Mouse (Mus musculus) left cerebral cortex, adult 2 months (tissue): ENCODE measurements around the gene Krtap4-2. TPM values are rescaled to one million over a fixed set of nuclear protein-coding genes. Genes with fewer than 3 reads are reported as not detected.
"Not testable (repeated sequence)": the region's sequence is repeated elsewhere in the genome, so short reads cannot be mapped to it uniquely, and the experiment has no call there.

ENCODE experiments used
- DNase-seq, 2 experiments: peaks; one replicate each; pipeline ENCODE4 v3.0.0; 2021 to 2022; ENCODE audit warnings: low spot score in 2 of 2, mixed read lengths in 1 of 2; ENCODE audit errors: extremely low spot score in 1 of 2
- H3K27ac ChIP-seq: fragments of 200-600 bp; 2 replicates; pipeline ENCODE4 v1.8.1; 2022
- H3K4me3 ChIP-seq: fragments of 200-600 bp; 2 replicates; pipeline ENCODE4 v1.8.1; 2022
- CTCF ChIP-seq: fragments of 200-600 bp; IDR thresholded peaks from 2 replicates; pipeline ENCODE4 v1.8.1; 2022; ENCODE audit warnings: antibody characterized with exemption, mild to moderate bottlenecking, moderate library complexity
- intact Hi-C: fragments of 180-260 bp; cut with DNase I; formaldehyde crosslinking; loops from one replicate; pipeline ENCODE4 v1.15.1; 2025
- long read RNA-seq, 2 experiments: library from polyadenylated mRNA; stranded (forward); transcript quantifications; one replicate each; pipeline ENCODE4 v2.0.0; 2021; ENCODE audit warnings: borderline mapping rate in 2 of 2
- total RNA-seq, 2 experiments: library from RNA; stranded (reverse); gene quantifications; 2 replicates each; pipeline ENCODE4 v1.2.3; 2021

Krtap4-2 gene
- total RNA-seq = not detected
- long read RNA-seq, experiment 1 = 0 reads
- long read RNA-seq, experiment 2 = 0 reads

- DNase-seq = no peak
- intact Hi-C loops = loop anchor here (5.0 kb wide), 2 partner anchors 77 to 167 kb away; partner anchors contain the start of genes Gm11939 and Krtap3-2
- Histone ChIP-seq H3K27ac (no peak within 1 kb of the TSS), H3K4me3 (no peak within 1 kb of the TSS)
- no peak for TF ChIP-seq CTCF
Measured at GRCm38 (mm10) chr11:99634653-99635134, at the start of gene Krtap4-2. Gene Krtap4-2 (minus strand): TSS chr11:99635084.

DNA sequence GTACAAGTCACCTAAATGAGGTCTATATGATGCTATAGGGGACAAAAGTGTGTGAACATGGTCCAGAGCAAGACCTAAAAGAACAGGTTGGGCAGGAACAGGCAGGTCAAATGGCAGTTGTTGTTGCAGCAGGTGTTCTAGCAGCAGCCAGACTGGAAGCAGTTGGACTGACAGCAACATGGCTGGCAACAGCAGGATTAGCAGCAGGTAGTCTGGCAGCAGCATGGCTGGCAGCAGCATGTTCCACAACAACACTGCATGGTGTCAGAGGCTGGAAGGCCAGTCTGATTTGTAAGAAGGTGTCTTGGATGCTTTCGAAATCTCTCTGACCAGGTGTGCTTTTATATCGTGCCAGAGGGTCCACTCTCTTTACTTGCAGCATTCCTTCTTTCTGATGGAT, 48.6 kb upstream of the Krtap4-2 start:
- Histone ChIP-seq H3K27ac (no peak overlapping the region), H3K4me3 (no peak overlapping the region)
- intact Hi-C loops = no loop called here
- DNase-seq = no peak
- no peak for TF ChIP-seq CTCF

GRCm38 (mm10) chr11:99665860-99666259, 31.0 kb upstream of the Krtap4-2 start, which contains the start of gene Krtap4-6:
Gene Krtap4-6 (minus strand): TSS chr11:99665960.
- DNase-seq = no peak
- no peak for TF ChIP-seq CTCF
- H3K27ac ChIP-seq = no peak within 1 kb of the TSS
- no peak within 1 kb of the TSS for H3K4me3 ChIP-seq
- intact Hi-C loops = no loop called here

- Histone ChIP-seq H3K27ac (no peak overlapping the region), H3K4me3 (no peak overlapping the region)
- DNase-seq = no peak
- no peak for TF ChIP-seq CTCF
- intact Hi-C loops = no loop called here
Measured at GRCm38 (mm10) chr11:99662802-99663201, 27.9 kb upstream of the Krtap4-2 start.

- intact Hi-C loops = no loop called here
- H3K27ac ChIP-seq = no peak overlapping the region
- no peak for TF ChIP-seq CTCF
- H3K4me3 ChIP-seq = no peak overlapping the region
- no peak for DNase-seq
Measured at GRCm38 (mm10) chr11:99659256-99659655, 24.4 kb upstream of the Krtap4-2 start.

- intact Hi-C loops, H3K4me3 ChIP-seq, H3K27ac ChIP-seq, DNase-seq: not testable (repeated sequence)
Measured at GRCm38 (mm10) chr11:99658467-99659010, 23.7 kb upstream of the Krtap4-2 start, which contains the start of gene Gm11563. Gene Gm11563 (minus strand): TSS chr11:99658960.

- no peak overlapping the region for H3K4me3 ChIP-seq
- no peak for DNase-seq
- no peak overlapping the region for H3K27ac ChIP-seq
- no peak for TF ChIP-seq CTCF
- intact Hi-C loops = no loop called here
Measured at GRCm38 (mm10) chr11:99657051-99657450, 22.2 kb upstream of the Krtap4-2 start.

GRCm38 (mm10) chr11:99650136-99650535, 15.3 kb upstream of the Krtap4-2 start, which contains the start of gene Gm11555:
Gene Gm11555 (minus strand): TSS chr11:99650236.
- Histone ChIP-seq H3K27ac (no peak within 1 kb of the TSS), H3K4me3 (no peak within 1 kb of the TSS)
- TF ChIP-seq CTCF = no peak
- intact Hi-C loops = no loop called here
- no peak for DNase-seq

DNA sequence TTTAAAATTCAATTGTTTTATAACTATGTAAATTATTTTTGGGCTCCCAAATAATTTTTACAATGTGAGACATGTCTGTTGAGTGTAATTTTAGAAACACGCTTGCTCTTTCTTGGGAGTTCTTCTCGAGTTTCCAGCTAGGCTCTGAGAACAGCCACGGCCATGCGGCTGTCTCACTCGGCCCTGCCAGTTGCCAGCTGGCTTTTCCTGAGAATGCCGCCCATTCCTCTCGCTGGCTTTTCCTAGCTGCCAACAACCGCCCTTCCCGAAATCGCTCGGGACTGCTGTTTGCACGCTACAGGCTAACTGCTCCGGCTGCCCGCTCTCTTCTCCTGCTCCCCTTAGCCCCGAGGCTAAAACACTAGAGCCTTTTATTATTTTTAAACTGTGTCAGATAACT, 11.6 kb upstream of the Krtap4-2 start:
- Histone ChIP-seq H3K4me3 (no peak overlapping the region), H3K27ac (0 out of 2 replicates have a peak overlapping the region, but pooled peaks have one; percentile 1)
- TF ChIP-seq CTCF = no peak
- DNase-seq = peak in 1 of 2 experiments; percentile 21
- intact Hi-C loops = loop anchor here (5.0 kb wide), 1 partner anchor 179 kb away; no protein-coding TSS in a partner anchor

- H3K27ac ChIP-seq = no peak overlapping the region
- TF ChIP-seq CTCF = no peak
- H3K4me3 ChIP-seq = no peak overlapping the region
- no peak for DNase-seq
- intact Hi-C loops = no loop called here
Measured at GRCm38 (mm10) chr11:99644351-99644750, 9.5 kb upstream of the Krtap4-2 start.

- H3K27ac ChIP-seq, H3K4me3 ChIP-seq, DNase-seq, intact Hi-C loops: not testable (repeated sequence)
Measured at GRCm38 (mm10) chr11:99643635-99644139, 8.8 kb upstream of the Krtap4-2 start, which contains the start of gene Krtap4-7. Gene Krtap4-7 (minus strand): TSS chr11:99644089.

- Histone ChIP-seq H3K27ac (no peak overlapping the region), H3K4me3 (no peak overlapping the region)
- no peak for DNase-seq
- TF ChIP-seq CTCF = no peak
- intact Hi-C loops = no loop called here
Measured at GRCm38 (mm10) chr11:99640926-99641325, 6.0 kb upstream of the Krtap4-2 start.

DNA sequence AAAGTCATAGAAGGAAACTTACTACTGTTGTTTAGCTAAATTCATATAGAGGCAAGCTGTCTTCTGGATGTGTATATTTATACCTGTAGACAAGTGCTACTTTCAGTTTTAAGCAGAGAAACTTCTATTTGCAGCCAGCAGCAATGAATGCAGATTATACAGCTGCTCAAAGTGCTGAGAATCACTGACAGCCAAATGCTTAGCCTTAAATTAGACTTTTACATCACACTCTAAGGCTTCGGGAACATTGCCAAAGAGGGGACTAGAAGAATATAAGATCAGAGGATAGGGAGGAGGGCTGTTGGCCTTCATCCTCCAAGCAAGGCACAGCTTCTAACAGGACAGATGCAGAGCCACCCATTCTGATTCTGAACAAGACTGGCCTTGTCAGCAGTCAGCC, 2.2 kb upstream of the Krtap4-2 start:
- intact Hi-C loops = no loop called here
- no peak overlapping the region for H3K27ac ChIP-seq
- DNase-seq = no peak

More for the DNA sequence above, 2.2 kb upstream of the Krtap4-2 start:
- no peak for TF ChIP-seq CTCF
- H3K4me3 ChIP-seq = no peak overlapping the region
